Mouse (Mus musculus) retina, adult 2 months (tissue): ENCODE measurements at regions not wholly inside any gene's neighbourhood (a gene's known extent, or its start where the extent isn't known, plus 50 kb on each side); places are given as distances from the start of the nearest gene placed in this dataset.

ENCODE experiments used
- DNase-seq: peaks from one replicate; pipeline ENCODE4 v3.0.0-alpha.2; 2012; ENCODE audit warnings: low read depth, low spot score

DNA sequence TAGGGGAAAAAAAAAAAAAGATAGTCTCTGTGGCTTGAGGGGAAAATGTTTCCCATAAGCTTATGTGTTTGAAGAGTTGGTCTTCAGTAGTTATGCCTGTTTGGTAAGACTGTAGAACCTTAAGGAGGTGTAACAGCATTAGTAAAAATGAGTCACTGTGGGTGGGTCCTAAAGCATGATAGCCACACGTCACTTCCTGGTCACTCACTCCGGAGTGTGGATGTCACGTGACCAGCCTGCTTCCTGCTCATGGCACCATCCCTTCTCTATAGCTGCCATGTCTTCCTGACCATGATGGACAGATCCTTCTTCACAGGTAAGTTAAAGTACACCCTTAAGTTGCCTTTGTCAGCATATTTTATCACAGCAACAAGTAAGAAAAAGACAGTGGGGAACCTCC is 170.0 kb upstream of the Pitrm1 start:
- DNase-seq, result no peak

DNA sequence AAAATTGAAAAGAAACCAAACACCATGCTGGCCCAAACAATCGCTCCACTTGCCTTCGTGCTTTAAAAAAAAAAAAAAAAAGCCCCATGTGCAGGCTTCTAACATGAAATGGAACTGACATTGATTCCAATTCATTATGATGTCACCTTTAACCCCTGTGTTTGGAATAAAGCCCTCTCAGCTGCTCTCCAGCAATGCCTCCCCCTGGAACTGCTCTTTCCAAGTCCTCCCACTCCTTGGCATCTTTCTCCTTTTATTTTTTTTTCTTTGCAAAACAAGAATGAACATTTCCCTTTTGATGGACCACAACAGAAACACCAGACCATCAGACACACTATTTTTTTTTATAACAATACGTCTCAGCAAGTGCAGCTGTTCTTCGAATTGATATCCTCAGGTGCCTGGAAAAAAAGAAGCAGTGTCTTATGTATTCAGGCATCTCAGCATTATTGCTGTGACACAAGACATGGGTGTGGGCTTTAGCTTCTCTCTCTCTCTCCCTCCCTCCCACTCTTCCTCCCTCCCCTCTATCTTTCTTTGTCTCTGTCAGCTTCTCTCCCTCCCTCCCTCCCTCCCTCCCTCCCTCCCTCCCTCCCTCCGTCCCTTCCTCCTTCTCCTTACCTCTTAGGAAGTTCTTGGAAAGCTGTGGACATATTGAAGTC is 152.3 kb upstream of the Pitrm1 start:
- DNase-seq, result no peak

DNA sequence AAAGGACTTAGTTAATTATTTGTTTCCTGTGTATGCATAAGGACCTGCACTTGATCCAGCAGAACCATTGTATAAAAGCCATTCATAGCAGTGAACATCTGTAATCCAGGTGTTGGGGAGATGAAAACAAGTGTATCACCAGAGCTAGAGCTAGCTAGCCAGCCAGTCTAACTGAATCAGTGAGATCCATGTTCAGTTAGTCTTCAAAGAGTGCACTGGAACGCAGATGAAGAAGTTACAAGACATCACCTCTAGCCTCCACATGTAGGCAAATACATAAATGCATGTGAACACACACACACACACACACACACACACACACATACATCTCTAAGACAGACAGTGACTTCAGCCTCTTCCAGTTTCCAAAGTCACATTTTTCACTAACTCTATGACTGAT is 150.3 kb upstream of the Pitrm1 start:
- DNase-seq, result no peak

GRCm38 (mm10) chr13:6431821-6432220 is 116.1 kb upstream of the Pitrm1 start:
- DNase-seq, result no peak

DNA sequence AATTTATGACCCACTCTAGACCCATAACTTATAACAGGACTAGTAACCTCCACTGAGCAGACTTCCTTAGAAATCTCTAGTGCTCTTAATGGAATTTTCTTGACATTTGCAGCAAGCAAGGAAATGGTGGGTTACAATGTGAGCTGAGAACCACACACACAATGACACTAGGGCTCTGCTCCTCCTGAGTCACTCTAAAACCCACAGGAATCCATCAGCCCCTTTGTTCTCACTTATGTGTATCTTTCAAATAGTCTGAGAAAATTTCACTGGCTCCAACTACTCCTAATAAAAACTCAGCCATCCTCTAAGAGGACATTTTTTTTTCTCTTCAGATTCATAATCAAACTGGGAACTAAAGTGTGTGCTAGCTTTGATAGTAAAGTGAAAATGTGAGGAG is 101.0 kb upstream of the Pitrm1 start:
- DNase-seq, result no peak

DNA sequence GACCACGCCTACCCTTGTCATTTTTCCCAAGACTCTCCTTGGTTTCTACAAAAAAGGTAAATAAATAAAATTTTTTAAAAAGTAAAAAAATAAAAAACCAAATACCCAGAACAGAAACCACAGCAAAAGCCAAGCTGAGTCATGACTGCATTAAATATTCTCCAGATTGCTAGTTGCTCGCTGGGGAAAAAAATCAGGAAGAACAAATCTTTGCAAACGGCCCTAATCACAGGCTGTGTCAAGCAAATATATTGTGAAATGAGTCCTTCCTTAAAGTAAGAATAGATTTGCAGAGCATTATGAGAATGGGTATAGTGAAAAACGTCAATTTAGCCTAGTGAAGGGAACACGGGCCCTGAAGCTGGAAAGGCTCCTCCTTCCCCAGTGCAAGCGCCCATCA is 86.6 kb upstream of the Pitrm1 start:
- DNase-seq, result no peak

DNA sequence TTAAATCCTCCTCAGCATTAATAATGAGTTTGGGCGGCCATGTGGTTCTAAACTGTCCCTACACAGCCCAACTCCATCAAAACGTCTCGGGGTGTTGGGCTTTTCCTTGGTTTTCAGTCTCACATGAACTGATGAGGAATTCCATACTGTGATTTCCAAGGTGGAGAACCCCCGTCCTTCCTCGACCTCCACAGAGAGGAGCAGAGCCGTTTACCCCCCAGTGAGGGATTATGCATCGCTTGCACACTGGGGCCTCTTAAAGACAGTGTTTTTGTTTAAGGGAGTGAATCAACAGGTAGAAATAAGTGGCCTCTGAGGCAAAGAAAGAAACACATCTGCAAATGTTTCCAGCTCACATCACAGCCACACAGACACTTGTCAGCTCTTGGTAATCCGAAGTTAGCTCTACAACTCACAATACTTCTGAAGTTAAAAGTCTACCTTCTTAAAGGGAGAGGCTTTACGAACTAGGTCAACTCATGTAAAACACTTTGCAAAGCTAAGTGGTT is 82.0 kb upstream of the Pitrm1 start:
- no peak for DNase-seq

GRCm38 (mm10) chr13:6469446-6470227 is 78.3 kb upstream of the Pitrm1 start:
- no peak for DNase-seq

- DNase-seq, result no peak
Observed at GRCm38 (mm10) chr13:6470286-6471103, 77.5 kb upstream of the Pitrm1 start.

- peak; percentile 38 for DNase-seq
Observed at GRCm38 (mm10) chr13:6471643-6472042, 76.3 kb upstream of the Pitrm1 start.

DNA sequence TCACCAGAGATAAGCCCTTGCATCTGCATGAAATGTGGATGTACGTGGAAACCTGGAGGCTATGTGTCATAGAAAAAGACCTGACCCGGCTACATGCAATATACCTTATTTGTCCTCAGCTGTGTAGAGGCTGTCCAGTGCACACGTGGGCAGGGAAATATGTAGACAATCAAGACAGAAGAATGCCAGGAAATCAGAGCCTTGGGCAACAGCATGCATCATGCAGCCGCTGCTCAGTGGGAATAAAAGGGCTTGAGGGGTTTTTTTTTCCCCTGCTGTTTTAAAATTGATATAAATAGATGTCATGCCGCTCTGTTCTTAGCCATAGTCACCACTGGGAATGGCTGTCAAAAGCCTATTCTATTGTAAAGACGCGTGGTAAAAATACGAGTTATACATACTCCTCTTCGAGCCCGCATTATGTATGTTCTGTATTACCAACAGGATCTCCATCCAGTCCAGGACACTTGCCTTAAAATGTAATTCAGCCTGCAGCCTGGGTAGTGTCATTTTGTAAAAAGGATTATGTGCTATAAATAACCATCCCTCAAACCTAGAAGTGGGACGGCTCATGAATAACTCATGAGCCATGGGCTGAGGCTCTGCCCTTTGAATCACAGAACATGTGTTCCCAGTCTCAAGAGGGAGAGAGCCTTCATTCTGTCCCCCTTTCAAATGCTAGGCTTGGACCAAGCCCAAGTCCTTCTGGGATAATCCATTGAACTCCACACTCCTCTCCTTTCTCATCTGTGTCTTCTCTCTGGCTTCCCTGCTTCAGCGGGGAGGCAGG is 74.4 kb upstream of the Pitrm1 start:
- no peak for DNase-seq

GRCm38 (mm10) chr13:6479667-6480066 is 68.3 kb upstream of the Pitrm1 start:
- DNase-seq, result no peak

DNA sequence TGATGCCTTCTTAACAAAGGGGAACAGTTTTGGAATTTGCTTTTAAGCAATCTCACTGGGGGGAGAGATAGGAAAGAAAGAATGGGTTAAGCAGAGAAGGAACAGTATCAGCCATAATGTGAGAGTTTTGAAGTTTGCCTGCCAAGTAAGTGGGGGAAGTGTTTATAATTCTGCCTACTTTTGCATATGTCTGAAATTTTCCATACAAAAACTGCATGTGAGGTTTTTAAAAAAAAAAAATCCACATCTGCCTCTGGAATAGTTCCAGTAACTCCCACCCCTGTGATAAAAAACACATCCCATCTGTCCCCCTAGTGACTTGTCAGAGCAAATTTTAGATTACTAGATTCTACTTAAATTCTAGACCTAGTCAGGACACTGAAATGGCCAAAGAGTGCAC is 63.5 kb upstream of the Pitrm1 start:
- DNase-seq, result no peak

GRCm38 (mm10) chr13:6487837-6488236 is 60.1 kb upstream of the Pitrm1 start:
- no peak for DNase-seq

GRCm38 (mm10) chr13:6492916-6493619 is 54.9 kb upstream of the Pitrm1 start:
- DNase-seq, result no peak
